Mouse (Mus musculus) Patski (cell line): Measurements from ENCODE around the gene Txndc2. TPM values are rescaled to one million over a fixed set of nuclear protein-coding genes. Genes with fewer than 3 reads are reported as not detected.
A peak's percentile ranks its signal among the peaks of the same experiment; 100 is the strongest.

Experiments
- ATAC-seq: fragments of 100-300 bp; one replicate; pipeline ENCODE4 v1.8.0; 2021
- CTCF ChIA-PET: fragments of 350-600 bp; sonication (Branson Sonifier 250); formaldehyde crosslinking; loops from one replicate; lab custom pipeline; 2022; ENCODE audit warnings: inconsistent platforms; lab: Charles Lee
- POLR2A ChIA-PET: fragments of 350-600 bp; sonication (Branson Sonifier 250); formaldehyde crosslinking; loops from one replicate; lab custom pipeline; 2022; ENCODE audit warnings: antibody characterized with exemption, inconsistent platforms; lab: Charles Lee
- DNase-seq: peaks from one replicate; pipeline ENCODE4 v3.0.0-alpha.2; 2011; ENCODE audit warnings: low read depth, low spot score
- H3K27me3 ChIP-seq: fragments of 371-371 bp; one replicate; pipeline ENCODE4 v1.5.1; 2021
- CTCF ChIP-seq: fragments of 100-300 bp; IDR thresholded peaks from one replicate; pipeline ENCODE4 v1.5.1; 2021
- in situ Hi-C: fragments of 300-500 bp; cut with MboI; formaldehyde crosslinking; loops from 3 replicates; pipeline ENCODE4 v1.11.1; 2018; ENCODE audit warnings: low pct_unique_long_range_greater_than_20kb, mixed read lengths
- polyA plus RNA-seq: library from polyadenylated mRNA; unstranded; gene quantifications from one replicate; pipeline ENCODE4 v1.2.3, GENCODE M21; 2021

Gene Txndc2
- polyA plus RNA-seq, 1 experiment from 2014 or later, result not detected

DNA sequence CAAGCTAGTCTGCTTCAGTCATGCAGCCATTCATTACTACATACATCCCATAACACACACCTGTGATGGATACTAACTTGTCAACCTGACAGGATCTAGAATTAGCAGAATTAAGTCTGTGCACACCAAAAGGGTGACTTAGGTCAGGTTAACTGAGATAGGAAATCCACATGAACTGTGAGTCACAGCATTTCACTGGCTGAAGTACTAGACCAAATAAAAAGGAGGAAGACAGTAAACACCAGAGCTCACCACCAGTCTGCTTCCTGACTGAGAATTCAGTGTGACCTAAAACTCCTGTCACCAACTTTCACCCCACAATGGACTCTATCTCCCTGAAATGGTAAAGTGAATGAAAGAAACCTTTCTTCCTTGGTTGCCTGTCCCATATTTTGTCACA is 37.7 kb downstream of the Txndc2 start:
- CTCF ChIA-PET, result no interaction called here
- no peak for TF ChIP-seq CTCF
- H3K27me3 ChIP-seq, result no peaks in the 10 kb centered on the region
- in situ Hi-C loops, result loop anchor here (25.0 kb wide), 1 partner anchor 508 kb away; the partner anchor contains the start of genes Ddx11, Ndufv2 and Washc1
- no peak for DNase-seq
- POLR2A ChIA-PET, result no interaction called here
- ATAC-seq, result peak; percentile 57

DNA sequence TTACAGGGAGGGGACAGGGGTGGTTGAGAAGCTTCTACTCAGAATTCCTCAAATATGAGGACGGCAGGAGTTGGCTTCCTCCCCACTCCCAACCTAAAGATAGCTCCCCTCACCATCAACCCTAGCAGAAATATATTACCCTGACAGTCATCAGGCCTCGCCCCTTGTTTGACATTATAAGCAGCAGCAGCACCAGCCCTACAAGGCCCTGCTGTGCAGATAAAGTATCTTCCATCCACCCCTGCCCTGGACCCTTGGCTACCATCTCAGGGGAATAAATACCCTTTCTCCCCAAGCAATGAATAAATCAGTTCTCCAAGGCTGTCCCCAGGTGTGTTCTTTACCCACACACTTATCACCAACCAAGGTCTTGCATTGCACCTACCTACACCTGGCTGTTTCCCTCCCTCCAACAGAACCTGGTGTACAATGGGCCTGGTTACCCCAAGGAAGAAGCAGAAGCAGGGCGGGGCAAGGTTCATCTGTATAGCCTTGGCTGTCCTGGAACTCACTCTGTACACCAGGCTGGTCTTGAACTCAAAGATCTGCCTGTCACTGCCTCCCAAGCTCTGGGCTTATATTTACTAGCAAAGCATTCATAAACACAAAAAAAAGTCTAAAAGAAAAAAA is 44.0 kb downstream of the Txndc2 start:
- TF ChIP-seq CTCF, result no peak
- CTCF ChIA-PET, result interaction anchor here (3.8 kb wide), 1 partner anchor 12 kb away, joined by 15 read pairs; no protein-coding TSS in a partner anchor
- POLR2A ChIA-PET, result interaction anchor here (1.3 kb wide), 1 partner anchor 14 kb away, joined by 4 read pairs; no protein-coding TSS in a partner anchor
- DNase-seq (no peak), ATAC-seq (no peak)
- H3K27me3 ChIP-seq, result no peaks in the 10 kb centered on the region
- in situ Hi-C loops, result no loop called here

DNA sequence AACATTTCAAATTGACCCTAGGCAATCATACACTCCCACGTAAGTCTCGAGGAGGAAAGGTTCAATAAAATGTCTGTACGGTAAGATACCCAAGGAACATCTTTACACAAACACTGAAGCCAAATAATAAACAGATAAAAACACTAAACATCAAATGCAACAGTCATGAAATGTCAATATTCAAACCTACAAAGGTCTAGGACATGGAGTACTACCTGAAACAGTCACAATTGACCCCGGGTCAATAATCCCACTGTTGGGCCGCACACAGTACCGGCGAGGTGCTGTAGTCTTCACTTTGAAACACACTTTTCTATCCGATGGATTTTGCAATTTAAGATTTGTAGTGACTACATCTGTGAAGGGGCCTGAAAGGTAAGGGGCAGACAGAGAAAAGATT is 47.3 kb downstream of the Txndc2 start:
- DNase-seq (no peak), ATAC-seq (no peak)
- no peak for TF ChIP-seq CTCF
- CTCF ChIA-PET, result no interaction called here
- no peaks in the 10 kb centered on the region for H3K27me3 ChIP-seq
- POLR2A ChIA-PET, result no interaction called here
- in situ Hi-C loops, result no loop called here

Other genes starting within 250 kb of the Txndc2 start
- gene Tmem232, start 101.4 kb downstream of the Txndc2 start, polyA plus RNA-seq, result not detected
- 141 TPM for gene Vapa, start 28.6 kb downstream of the Txndc2 start, polyA plus RNA-seq
- gene Rab31, start 130.6 kb upstream of the Txndc2 start, polyA plus RNA-seq, result 71.2 TPM
- gene Ppp4r1, start 140.4 kb upstream of the Txndc2 start, polyA plus RNA-seq, result 82.3 TPM
- gene Ralbp1, start 243.6 kb upstream of the Txndc2 start, polyA plus RNA-seq, result 65.8 TPM